Mouse (Mus musculus): Measurements from ENCODE around the gene 9330182O14Rik. TPM values are rescaled to one million over a fixed set of nuclear protein-coding genes. Genes with fewer than 3 reads are reported as not detected.

Gene 9330182O14Rik
- polyA plus RNA-seq, 1 experiment from 2014 or later: not detected

GRCm38 (mm10) chr15:40130880-40131478, 3.2 kb upstream of the 9330182O14Rik start:
- H3K9me3 ChIP-seq (replicated peaks; ENCODE audit: control insufficient read depth, low read length): no peaks in the 10 kb centered on the region
- no peak overlapping the region for H3K9ac ChIP-seq (ENCODE audit: low read length)
- no peak overlapping the region for H3K27ac ChIP-seq (ENCODE audit: low read length)
- 16% methylated on average over 15 of the region's 15 CpGs for WGBS
- H3K36me3 ChIP-seq (ENCODE audit: control insufficient read depth, insufficient read depth): no peaks in the 10 kb centered on the region
- peaks cover 7% of the 10 kb centered on the region; the same call in 1 of the 2 replicates for H3K4me1 ChIP-seq (ENCODE audit: control insufficient read depth, insufficient read depth, low read length)
- H3K4me2 ChIP-seq (ENCODE audit: low read depth, low read length): peak overlapping the region; percentile 44; the same call in 1 of the 2 replicates
- no peaks in the 10 kb centered on the region for H3K27me3 ChIP-seq (ENCODE audit: control insufficient read depth, insufficient read depth, low read length)
- no peak overlapping the region for H3K4me3 ChIP-seq (ENCODE audit: low read length)
- 0 out of 2 replicates have a peak, but pooled peaks have one; percentile 28 for ATAC-seq (replicated peaks; ENCODE audit: extremely low read depth, insufficient read depth, low FRiP score)

GRCm38 (mm10) chr15:40132408-40132807, 1.8 kb upstream of the 9330182O14Rik start:
- Histone ChIP-seq H3K4me2 (ENCODE audit: low read depth, low read length) (no peak overlapping the region), H3K9ac (ENCODE audit: low read length) (no peak overlapping the region), H3K36me3 (ENCODE audit: control insufficient read depth, insufficient read depth) (no peaks in the 10 kb centered on the region), H3K4me1 (ENCODE audit: control insufficient read depth, insufficient read depth, low read length) (peaks cover 7% of the 10 kb centered on the region; the same call in 1 of the 2 replicates), H3K27ac (ENCODE audit: low read length) (no peak overlapping the region), H3K27me3 (ENCODE audit: control insufficient read depth, insufficient read depth, low read length) (no peaks in the 10 kb centered on the region), H3K4me3 (ENCODE audit: low read length) (no peak overlapping the region), H3K9me3 (replicated peaks; ENCODE audit: control insufficient read depth, low read length) (no peaks in the 10 kb centered on the region)
- 77% methylated on average over 4 of the region's 4 CpGs for WGBS
- ATAC-seq (replicated peaks; ENCODE audit: extremely low read depth, insufficient read depth, low FRiP score): no peak

- Histone ChIP-seq H3K9ac (ENCODE audit: low read length) (no peak overlapping the region), H3K36me3 (ENCODE audit: control insufficient read depth, insufficient read depth) (no peaks in the 10 kb centered on the region), H3K4me3 (ENCODE audit: low read length) (no peak overlapping the region), H3K4me2 (ENCODE audit: low read depth, low read length) (no peak overlapping the region), H3K27me3 (ENCODE audit: control insufficient read depth, insufficient read depth, low read length) (no peaks in the 10 kb centered on the region), H3K27ac (ENCODE audit: low read length) (no peak overlapping the region), H3K9me3 (replicated peaks; ENCODE audit: control insufficient read depth, low read length) (no peaks in the 10 kb centered on the region), H3K4me1 (ENCODE audit: control insufficient read depth, insufficient read depth, low read length) (no peaks in the 10 kb centered on the region)
- ATAC-seq (replicated peaks; ENCODE audit: extremely low read depth, insufficient read depth, low FRiP score): no peak
- WGBS: 44% methylated on average over 7 of the region's 7 CpGs
Observed at GRCm38 (mm10) chr15:40144221-40144620, 10.1 kb downstream of the 9330182O14Rik start.

GRCm38 (mm10) chr15:40157683-40158082, 23.5 kb downstream of the 9330182O14Rik start:
- H3K4me3 ChIP-seq (ENCODE audit: low read length): no peak overlapping the region
- H3K27ac ChIP-seq (ENCODE audit: low read length): no peak overlapping the region
- WGBS: 74% methylated on average over 6 of the region's 6 CpGs
- no peak for ATAC-seq (replicated peaks; ENCODE audit: extremely low read depth, insufficient read depth, low FRiP score)
- no peaks in the 10 kb centered on the region for H3K4me1 ChIP-seq (ENCODE audit: control insufficient read depth, insufficient read depth, low read length)
- H3K9me3 ChIP-seq (replicated peaks; ENCODE audit: control insufficient read depth, low read length): no peaks in the 10 kb centered on the region
- H3K4me2 ChIP-seq (ENCODE audit: low read depth, low read length): no peak overlapping the region
- H3K27me3 ChIP-seq (ENCODE audit: control insufficient read depth, insufficient read depth, low read length): no peaks in the 10 kb centered on the region
- no peaks in the 10 kb centered on the region for H3K36me3 ChIP-seq (ENCODE audit: control insufficient read depth, insufficient read depth)
- no peak overlapping the region for H3K9ac ChIP-seq (ENCODE audit: low read length)

- peak overlapping the region; percentile 61 for H3K4me2 ChIP-seq (ENCODE audit: low read depth, low read length)
- H3K4me3 ChIP-seq (ENCODE audit: low read length): peak overlapping the region; percentile 13
- H3K27ac ChIP-seq (ENCODE audit: low read length): peak overlapping the region; percentile 16; the same call in 1 of the 2 replicates
- no peaks in the 10 kb centered on the region for H3K9me3 ChIP-seq (replicated peaks; ENCODE audit: control insufficient read depth, low read length)
- 27% methylated on average over 9 of the region's 9 CpGs for WGBS
- no peaks in the 10 kb centered on the region for H3K36me3 ChIP-seq (ENCODE audit: control insufficient read depth, insufficient read depth)
- ATAC-seq (replicated peaks; ENCODE audit: extremely low read depth, insufficient read depth, low FRiP score): no peak
- no peak overlapping the region for H3K9ac ChIP-seq (ENCODE audit: low read length)
- peaks cover 10% of the 10 kb centered on the region; the same call in 1 of the 2 replicates for H3K4me1 ChIP-seq (ENCODE audit: control insufficient read depth, insufficient read depth, low read length)
- no peaks in the 10 kb centered on the region for H3K27me3 ChIP-seq (ENCODE audit: control insufficient read depth, insufficient read depth, low read length)
Observed at GRCm38 (mm10) chr15:40166560-40167275, 32.6 kb downstream of the 9330182O14Rik start.

- no peak for ATAC-seq (replicated peaks; ENCODE audit: extremely low read depth, insufficient read depth, low FRiP score)
- peaks cover 10% of the 10 kb centered on the region; the same call in 1 of the 2 replicates for H3K4me1 ChIP-seq (ENCODE audit: control insufficient read depth, insufficient read depth, low read length)
- peak overlapping the region; percentile 16; the same call in 1 of the 2 replicates for H3K27ac ChIP-seq (ENCODE audit: low read length)
- H3K4me3 ChIP-seq (ENCODE audit: low read length): peak overlapping the region; percentile 20
- H3K36me3 ChIP-seq (ENCODE audit: control insufficient read depth, insufficient read depth): no peaks in the 10 kb centered on the region
- H3K9me3 ChIP-seq (replicated peaks; ENCODE audit: control insufficient read depth, low read length): no peaks in the 10 kb centered on the region
- H3K27me3 ChIP-seq (ENCODE audit: control insufficient read depth, insufficient read depth, low read length): no peaks in the 10 kb centered on the region
- H3K4me2 ChIP-seq (ENCODE audit: low read depth, low read length): peak overlapping the region; percentile 61
- WGBS: 48% methylated on average over 26 of the region's 26 CpGs
- H3K9ac ChIP-seq (ENCODE audit: low read length): peak overlapping the region; percentile 38
Observed at GRCm38 (mm10) chr15:40167276-40168139, 33.3 kb downstream of the 9330182O14Rik start.

GRCm38 (mm10) chr15:40168140-40168688, 34.0 kb downstream of the 9330182O14Rik start:
- whole genome bisulfite sequencing: 35% methylated on average over 10 of the region's 10 CpGs

GRCm38 (mm10) chr15:40169061-40169460, 34.9 kb downstream of the 9330182O14Rik start:
- ATAC-seq (replicated peaks; ENCODE audit: extremely low read depth, insufficient read depth, low FRiP score): no peak

More at GRCm38 (mm10) chr15:40168140-40168688, 34.0 kb downstream of the 9330182O14Rik start:
- Histone ChIP-seq H3K9ac (ENCODE audit: low read length) (peak overlapping the region; percentile 38), H3K9me3 (replicated peaks; ENCODE audit: control insufficient read depth, low read length) (no peaks in the 10 kb centered on the region), H3K36me3 (ENCODE audit: control insufficient read depth, insufficient read depth) (no peaks in the 10 kb centered on the region), H3K27ac (ENCODE audit: low read length) (no peak overlapping the region), H3K4me1 (ENCODE audit: control insufficient read depth, insufficient read depth, low read length) (peaks cover 10% of the 10 kb centered on the region; the same call in 1 of the 2 replicates), H3K4me2 (ENCODE audit: low read depth, low read length) (peak overlapping the region; percentile 61), H3K27me3 (ENCODE audit: control insufficient read depth, insufficient read depth, low read length) (no peaks in the 10 kb centered on the region), H3K4me3 (ENCODE audit: low read length) (peak overlapping the region; percentile 20)
- ATAC-seq (replicated peaks; ENCODE audit: extremely low read depth, insufficient read depth, low FRiP score): no peak

More at GRCm38 (mm10) chr15:40169061-40169460, 34.9 kb downstream of the 9330182O14Rik start:
- no peaks in the 10 kb centered on the region for H3K27me3 ChIP-seq (ENCODE audit: control insufficient read depth, insufficient read depth, low read length)
- H3K27ac ChIP-seq (ENCODE audit: low read length): no peak overlapping the region
- no peaks in the 10 kb centered on the region for H3K36me3 ChIP-seq (ENCODE audit: control insufficient read depth, insufficient read depth)
- no peak overlapping the region for H3K4me3 ChIP-seq (ENCODE audit: low read length)
- no peaks in the 10 kb centered on the region for H3K9me3 ChIP-seq (replicated peaks; ENCODE audit: control insufficient read depth, low read length)
- no peak overlapping the region for H3K4me2 ChIP-seq (ENCODE audit: low read depth, low read length)
- 87% methylated on average over 5 of the region's 5 CpGs for WGBS
- H3K9ac ChIP-seq (ENCODE audit: low read length): no peak overlapping the region
- peaks cover 10% of the 10 kb centered on the region; the same call in 1 of the 2 replicates for H3K4me1 ChIP-seq (ENCODE audit: control insufficient read depth, insufficient read depth, low read length)
